Mouse (Mus musculus) lung, postnatal 0 days (tissue): ENCODE results near the gene Gm17662.

Source experiments
- CTCF ChIP-seq: IDR thresholded peaks from 2 replicates; pipeline ENCODE4 v1.5.1; 2016; ENCODE audit warnings: antibody characterized with exemption, mild to moderate bottlenecking
- EP300 ChIP-seq: IDR thresholded peaks from 2 replicates; pipeline ENCODE4 v1.6.1; 2016; ENCODE audit warnings: antibody characterized with exemption, mild to moderate bottlenecking, control low read depth

- TF ChIP-seq EP300 (no peak), CTCF (peak; percentile 91)
Measured at GRCm38 (mm10) chr4:104894004-104894734, 37.0 kb downstream of the Gm17662 start.
